Mouse (Mus musculus): ENCODE measurements around the gene Hist1h2bc.

The Hist1h2bc gene

DNA sequence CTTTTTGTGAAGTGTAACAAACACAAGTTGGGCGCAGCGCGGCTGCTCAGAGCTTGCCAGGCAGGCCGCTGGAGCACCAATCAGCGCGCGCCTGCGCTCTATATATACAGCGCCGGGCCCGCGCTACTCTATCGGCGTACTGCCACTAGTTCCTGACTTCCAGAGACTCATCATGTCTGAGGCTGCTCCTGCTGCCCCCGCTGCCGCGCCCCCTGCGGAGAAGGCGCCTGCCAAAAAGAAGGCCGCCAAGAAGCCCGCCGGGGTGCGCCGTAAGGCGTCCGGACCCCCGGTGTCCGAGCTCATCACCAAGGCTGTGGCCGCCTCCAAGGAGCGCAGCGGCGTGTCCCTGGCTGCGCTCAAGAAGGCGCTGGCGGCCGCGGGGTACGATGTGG, 54.7 kb downstream of the Hist1h2bc start, which contains the start of gene Hist1h1c:
Gene Hist1h1c (plus strand): TSS at position 132 of the 392 bp plus-strand sequence.
- DNase-seq, result peak; percentile 97

DNA sequence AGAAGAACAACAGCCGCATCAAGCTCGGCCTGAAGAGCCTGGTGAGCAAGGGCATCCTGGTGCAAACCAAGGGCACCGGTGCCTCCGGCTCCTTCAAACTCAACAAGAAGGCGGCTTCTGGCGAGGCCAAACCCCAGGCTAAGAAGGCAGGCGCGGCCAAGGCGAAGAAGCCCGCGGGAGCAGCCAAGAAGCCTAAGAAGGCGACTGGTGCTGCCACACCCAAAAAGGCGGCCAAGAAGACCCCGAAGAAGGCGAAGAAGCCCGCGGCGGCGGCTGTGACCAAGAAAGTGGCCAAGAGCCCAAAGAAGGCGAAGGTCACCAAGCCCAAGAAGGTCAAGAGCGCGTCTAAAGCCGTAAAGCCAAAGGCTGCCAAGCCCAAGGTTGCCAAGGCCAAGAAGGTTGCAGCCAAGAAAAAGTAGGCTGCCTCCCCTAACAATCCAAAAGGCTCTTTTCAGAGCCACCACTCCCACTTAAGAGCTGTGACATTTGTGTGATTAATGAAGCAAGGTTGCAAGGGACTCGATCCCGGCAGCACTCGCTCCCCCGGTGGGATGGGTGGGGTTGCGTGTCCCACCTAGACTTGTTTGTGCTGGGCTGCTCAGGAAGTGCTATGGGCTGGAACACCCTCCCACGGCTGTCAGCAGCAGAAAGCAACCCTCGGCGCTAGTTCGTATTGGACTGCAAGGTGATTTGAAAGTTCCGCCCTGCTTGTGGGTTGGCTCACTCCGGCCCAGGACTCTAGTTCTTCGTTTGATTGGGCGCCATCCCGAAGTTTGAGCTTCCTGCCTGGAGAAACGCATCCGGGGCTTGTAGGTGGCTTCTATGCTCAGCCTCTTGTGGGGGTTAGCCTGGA, 55.3 kb downstream of the Hist1h2bc start:
- peak; percentile 88 for DNase-seq

DNA sequence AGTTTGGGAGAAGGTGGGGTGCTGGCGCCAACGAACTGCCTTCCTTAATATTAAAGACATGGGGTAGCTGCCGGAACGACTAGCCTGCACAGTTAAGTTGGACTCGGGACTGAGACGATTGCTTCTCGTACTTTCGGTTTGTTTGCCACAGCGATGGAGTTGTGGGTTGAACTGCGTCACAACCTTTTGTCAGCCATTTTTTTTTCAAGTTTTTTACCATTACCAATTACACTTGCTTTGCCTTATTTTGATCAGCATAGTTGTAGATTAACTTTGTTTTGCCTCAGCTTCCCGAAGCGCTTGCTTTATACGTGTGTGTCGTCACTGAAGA, 55.9 kb downstream of the Hist1h2bc start:
- no peak for DNase-seq

DNA sequence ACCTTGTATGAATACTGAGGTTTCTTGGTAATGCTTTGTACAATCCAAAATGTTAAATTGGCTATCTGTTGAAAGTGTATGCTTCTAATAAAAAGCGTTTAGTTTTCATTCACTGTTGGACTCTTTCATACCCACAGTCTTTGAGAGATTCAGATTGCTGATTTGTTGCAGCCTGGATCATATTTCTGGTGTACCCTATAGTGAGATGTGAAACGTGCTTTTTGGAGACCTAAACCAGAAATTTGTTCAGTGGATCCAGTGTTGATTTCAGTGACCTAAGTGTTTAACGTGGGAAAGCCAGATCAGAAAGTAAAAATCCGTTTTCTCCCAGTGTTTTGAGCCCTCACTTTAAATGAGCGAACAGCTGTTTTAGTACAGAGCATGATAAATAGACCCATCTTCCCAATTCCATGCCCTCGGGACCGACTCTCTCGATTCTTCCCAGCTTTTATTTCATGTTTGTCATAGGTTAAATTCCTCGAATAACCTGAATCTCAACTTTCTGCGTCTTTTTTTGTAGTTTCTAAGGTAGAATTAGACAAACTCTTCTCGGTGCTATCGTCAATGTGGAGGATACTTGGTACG, 56.3 kb downstream of the Hist1h2bc start:
- no peak for DNase-seq

DNA sequence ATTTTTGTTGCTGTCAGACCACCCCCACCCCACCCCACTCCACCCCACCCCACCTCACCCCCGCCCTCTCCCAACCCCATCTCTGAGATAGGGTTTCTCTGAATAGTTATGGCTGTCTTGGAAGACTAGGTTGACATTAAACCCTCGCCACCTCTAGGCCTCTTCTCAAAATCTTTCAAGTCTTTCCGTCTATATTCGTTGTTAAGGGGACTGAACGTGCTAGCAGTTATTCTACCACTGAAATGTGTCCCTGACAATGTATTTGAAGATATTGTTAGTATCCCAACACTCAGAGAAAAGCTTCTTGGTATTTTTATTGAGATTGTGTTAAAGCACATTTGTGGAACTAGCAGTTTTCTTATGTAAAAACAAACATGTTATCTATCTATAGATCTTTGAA, 56.9 kb downstream of the Hist1h2bc start:
- DNase-seq, result no peak

DNA sequence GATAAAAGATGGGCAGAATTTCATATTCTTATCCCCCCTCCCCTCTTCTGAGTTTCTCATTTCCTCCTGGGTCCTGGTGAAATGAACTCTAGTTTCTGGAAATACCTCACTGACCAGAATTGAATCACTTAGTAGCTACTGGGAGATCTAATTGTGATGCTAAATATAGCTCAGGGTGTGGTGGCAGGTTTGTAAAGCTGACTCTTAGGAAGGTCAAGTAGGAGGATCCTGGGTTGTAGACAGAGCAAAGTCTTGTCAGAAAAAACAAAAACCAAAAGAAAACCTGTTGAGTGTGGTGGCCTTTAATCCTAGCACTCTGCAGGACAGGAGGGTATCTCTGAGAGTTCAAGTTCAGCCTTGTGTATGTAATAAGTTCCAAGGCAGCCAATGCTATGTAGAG, 58.0 kb downstream of the Hist1h2bc start:
- no peak for DNase-seq
